Mouse (Mus musculus): ENCODE measurements around the gene Nhlrc1.

DNA sequence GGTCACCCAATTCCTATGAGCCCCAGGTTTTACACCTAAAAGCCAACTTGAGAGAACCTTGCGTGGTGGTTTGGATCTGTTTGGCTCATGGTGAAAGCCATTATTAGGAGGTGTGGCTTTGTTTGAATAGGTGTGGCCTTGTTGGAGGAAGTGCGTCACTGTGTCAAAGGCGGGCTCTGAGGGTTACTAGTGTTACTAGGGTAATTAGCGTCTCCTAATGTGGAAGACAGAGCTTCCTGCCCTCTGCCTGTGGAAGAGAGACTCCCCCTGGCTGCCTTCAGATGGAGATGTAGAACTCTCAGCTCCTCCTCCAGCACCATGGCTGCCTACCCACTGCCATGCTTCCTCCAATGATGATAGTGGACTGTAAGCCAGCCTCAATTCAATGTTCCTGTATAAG is 13.1 kb downstream of the Nhlrc1 start:
- TF ChIP-seq CTCF (IDR thresholded peaks at IDR 0.05; ENCODE audit: insufficient read depth, low read depth, low read length) = no peak
- no peak for TF ChIP-seq POLR2A (IDR thresholded peaks at IDR 0.05; ENCODE audit: insufficient read depth, low read depth, low read length)
